Mouse (Mus musculus): Measurements from ENCODE around the gene Alk.
A peak's percentile ranks its signal among the peaks of the same experiment; 100 is the strongest.

The Alk gene

DNA sequence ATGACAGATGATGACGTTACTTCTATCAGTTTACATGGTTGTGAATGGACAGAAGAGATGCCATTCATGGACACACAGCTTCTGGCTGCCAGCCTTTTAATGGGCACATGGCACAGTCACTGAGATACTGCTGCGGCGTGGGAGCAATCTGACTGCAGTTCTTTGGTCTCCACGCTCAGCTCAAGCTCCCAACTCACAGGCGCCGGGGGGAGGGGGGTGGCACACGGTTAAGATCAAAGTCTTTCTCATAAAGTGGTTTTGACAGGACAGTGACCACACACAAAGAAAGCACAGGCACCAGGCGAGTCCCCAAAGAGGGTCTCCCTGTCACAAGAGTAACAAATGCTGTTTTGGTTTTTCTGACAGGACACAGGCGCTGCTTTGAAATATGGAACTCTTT is 641.7 kb downstream of the Alk start:
- DNase-seq: peak; percentile 30

DNA sequence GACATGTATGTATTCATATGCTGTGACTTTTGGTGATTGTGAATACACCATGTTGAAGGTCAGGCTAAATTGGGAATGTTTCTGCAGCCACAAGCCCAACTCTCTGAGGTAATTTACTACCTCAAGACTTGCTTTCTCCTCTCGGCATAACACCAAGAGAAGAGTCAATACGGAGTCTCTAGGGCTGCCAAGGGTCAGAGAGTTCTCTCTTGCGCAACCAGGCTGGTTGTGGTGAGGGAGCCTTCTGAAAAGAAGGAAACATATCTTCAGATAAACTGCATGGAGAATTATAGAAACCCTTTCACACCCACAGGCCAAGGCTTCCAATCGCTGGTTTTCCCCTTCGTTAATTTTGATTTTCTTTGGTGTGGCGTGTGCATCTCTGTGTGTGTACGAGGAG is 649.4 kb downstream of the Alk start:
- DNase-seq: no peak

DNA sequence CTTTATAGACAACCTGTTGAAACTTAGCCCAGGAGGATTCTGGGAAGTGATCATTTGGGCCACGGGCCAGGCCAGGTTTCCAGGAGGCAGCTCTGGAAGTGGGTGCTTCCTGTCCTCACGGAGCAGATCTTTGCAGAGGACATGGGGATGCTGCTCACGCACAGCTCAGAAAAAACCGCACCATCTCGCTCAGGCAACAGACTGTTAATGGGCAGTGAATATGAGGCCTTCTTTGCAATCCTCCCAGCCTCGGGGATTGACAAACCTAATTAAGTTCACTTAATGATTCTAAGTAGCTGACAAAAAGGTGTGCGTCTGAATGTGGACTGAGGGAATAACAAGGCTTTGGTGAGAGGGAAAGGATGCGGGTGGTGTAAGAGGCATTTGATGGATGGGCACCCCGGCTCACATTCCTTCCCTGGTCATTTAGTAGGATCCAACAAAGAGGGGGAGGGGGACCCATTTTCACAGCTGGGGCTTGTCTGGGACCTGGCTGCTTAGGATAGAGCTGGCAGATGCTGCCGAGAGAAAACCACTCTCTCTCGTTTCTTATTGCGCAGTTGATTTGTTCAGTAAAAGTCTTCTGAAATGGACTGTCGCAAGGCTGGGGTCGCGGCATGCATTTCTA is 650.1 kb downstream of the Alk start:
- no peak for DNase-seq

DNA sequence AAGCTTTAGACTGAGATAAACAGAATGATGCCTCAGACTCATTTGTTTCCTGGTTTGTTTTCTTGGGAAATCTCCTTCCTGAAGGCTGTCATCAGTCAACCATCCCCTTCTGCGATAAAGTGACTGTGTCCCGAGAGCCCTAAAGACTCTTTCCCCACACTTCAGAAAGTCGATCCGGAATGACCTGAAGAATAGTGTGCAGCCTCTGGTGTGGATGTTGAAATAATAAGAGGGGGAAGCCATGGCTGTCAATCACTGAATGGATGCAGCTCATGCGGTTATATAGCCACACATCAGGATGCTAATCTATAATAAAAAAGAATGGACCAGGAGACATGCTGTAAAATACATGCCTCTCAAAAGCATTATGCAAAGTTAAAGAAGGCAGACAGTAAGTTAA is 653.5 kb downstream of the Alk start:
- no peak for DNase-seq

- no peak for DNase-seq
Measured at GRCm38 (mm10) chr17:71948687-71949086, 655.7 kb downstream of the Alk start.

- no peak for DNase-seq
Measured at GRCm38 (mm10) chr17:71947452-71947851, 657.0 kb downstream of the Alk start.

GRCm38 (mm10) chr17:71944020-71944419 is 660.4 kb downstream of the Alk start:
- DNase-seq: no peak

DNA sequence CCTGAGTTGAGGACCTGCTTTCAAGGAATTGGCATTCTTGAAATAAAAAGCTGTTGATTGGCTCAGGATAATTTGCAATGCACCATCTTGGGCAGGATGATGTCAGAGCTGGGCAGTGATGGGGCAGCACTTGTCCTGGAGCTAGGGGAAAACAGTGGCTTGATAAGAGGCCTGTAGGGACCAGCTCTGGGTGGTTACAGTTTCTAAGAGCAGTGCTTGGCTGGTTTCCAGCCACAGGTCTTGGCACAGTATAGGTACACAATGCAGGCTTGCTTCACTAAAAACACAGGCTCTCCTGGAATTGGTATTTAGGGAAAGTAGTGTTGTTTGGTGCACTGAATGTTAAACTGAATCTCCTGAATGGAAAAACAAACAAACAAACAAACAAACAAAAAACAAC is 662.4 kb downstream of the Alk start:
- no peak for DNase-seq

- DNase-seq: no peak
Measured at GRCm38 (mm10) chr17:71941436-71941835, 663.0 kb downstream of the Alk start.

DNA sequence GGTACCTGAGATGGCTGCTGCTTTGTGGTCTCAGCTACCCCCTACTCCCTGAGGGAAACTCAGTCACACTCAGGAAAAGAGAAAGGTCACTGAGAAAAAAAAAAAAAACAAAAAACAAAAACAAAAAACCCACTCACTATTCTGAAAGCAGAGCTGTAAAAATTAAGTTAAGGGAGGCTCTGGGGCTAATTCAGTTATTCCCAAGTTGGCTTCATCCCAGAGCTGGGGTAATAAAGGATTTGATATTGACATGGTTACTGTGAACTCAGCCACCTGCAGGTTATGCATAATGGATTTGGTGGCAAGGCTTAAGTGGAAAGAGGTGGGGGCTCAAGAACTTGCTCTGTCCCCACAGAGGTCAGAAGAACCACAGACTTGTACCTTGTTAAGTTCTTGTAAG is 667.7 kb downstream of the Alk start:
- DNase-seq: no peak

GRCm38 (mm10) chr17:71935837-71936236 is 668.6 kb downstream of the Alk start:
- DNase-seq: no peak

- no peak for DNase-seq
Measured at GRCm38 (mm10) chr17:71935336-71935735, 669.1 kb downstream of the Alk start.

DNA sequence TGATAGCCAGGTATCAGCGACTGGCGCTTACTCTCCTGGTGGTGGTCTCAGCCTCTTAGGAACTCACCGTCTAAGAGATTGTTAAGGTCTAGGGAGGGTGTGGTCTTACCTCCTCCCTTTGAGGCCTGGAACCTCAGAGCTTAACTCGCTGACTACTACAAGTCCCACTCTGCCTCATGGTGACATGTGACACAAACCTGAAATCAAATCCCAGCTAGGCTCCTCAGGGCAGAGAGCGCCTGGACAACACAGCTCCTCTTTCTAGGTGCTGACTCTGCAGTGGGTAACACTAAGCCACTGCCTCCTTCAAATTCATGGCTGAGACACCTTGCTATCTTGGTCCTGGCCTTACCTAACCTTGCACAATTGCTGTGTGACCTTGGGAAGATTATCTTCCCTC is 689.5 kb downstream of the Alk start:
- DNase-seq: no peak

GRCm38 (mm10) chr17:71914541-71914940 is 689.9 kb downstream of the Alk start:
- DNase-seq: no peak

DNA sequence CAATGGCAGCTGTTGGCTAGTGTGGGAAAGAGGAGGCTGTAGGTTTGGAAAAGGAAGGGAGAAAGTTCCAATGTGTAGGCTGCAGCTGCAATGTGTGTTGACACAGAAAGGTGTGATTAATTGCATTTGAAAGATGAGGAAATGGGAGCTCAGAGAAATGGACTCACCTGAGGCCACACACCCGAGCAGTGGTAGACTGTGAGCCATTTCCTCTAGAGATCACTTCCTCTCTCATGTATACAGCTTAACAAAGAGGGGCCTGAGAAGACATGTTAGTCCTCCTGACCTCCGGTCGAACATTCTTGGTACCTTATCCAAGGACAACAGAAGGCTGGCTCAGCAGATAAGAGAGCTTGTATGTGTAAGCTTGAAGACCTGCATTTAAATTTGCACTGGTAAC is 691.2 kb downstream of the Alk start:
- DNase-seq: no peak

GRCm38 (mm10) chr17:71909107-71909506 is 695.3 kb downstream of the Alk start:
- DNase-seq: no peak

DNA sequence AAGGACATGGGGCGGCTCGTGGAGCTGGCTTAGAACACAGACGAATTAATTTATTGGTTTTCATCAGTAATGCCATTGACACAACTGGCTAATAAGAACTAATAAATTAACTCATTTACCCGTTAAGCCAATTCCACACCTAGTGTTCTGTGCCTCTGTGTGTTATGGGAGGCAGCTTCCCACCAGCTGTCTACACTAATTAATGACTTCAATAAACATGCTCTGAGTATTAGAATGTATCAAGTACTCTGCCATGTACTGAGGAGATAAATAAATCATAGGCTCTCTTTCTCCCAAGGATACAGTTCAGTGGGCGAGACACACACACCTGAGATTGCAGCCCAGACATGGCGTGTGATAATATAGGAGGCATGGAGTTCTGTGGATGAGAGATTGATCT is 723.1 kb downstream of the Alk start:
- DNase-seq: no peak

- DNase-seq: no peak
Measured at GRCm38 (mm10) chr17:71875492-71875891, 728.9 kb downstream of the Alk start.

GRCm38 (mm10) chr17:71874795-71875194 is 729.6 kb downstream of the Alk start:
- no peak for DNase-seq

GRCm38 (mm10) chr17:71874077-71874476 is 730.4 kb downstream of the Alk start:
- no peak for DNase-seq

DNA sequence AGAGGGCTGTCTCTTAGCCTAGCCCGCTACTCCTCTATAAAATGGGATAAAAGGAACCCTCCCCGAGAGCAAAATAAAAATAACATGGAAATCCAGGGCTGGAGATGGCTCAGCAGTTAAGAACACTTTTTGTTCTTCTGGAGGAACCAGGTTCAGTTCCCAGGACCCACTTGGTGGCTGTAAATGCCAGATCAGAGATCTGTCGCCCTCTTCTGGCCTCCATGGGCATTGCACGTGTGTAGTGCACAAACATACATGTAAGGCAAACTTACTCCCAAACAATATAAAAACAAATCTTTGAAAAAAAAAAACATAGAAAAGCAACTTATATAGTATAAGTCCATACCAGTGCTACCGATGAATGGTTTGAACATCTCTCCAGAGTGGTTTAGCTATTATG is 731.5 kb downstream of the Alk start:
- DNase-seq: no peak

GRCm38 (mm10) chr17:71871981-71872380 is 732.4 kb downstream of the Alk start:
- DNase-seq: no peak

DNA sequence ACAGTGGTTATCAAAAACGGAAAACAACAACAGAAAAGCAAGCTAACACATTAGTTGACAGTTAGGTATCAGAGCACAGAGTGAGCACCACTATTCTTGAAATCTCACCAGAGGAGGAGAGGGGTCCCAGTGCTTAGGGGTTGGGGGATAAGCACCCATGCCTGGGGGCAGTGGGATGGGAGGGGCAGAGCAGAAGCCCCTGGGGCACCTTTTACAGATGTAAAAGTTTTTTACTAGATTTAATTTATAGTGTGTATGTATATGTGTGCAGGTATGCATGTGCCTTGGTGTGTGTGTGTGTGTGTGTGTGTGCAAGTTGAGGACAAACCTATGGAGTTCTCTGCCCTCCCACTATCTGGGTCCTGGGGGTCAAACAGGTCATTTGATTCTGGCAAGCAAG is 733.8 kb downstream of the Alk start:
- DNase-seq: no peak

GRCm38 (mm10) chr17:71870232-71870621 is 734.2 kb downstream of the Alk start:
- no peak for DNase-seq

GRCm38 (mm10) chr17:71869372-71870231 is 734.8 kb downstream of the Alk start:
- DNase-seq: peak; percentile 14
